Mouse (Mus musculus): ENCODE measurements around the gene Adgrb2.

GRCm38 (mm10) chr4:129952241-129952810 lies 32.3 kb upstream of the Adgrb2 start:
- no peak for TF ChIP-seq CTCF (conservative IDR thresholded peaks at IDR 0.05 in 1 of 2, IDR thresholded peaks at IDR 0.05 in 1 of 2; ENCODE audit: low read depth in 2 of 2, low read length in 2 of 2)
- TF ChIP-seq CHD2 (IDR thresholded peaks at IDR 0.05; ENCODE audit: low read length) = no peak
- no peak for TF ChIP-seq POLR2A (IDR thresholded peaks at IDR 0.05; ENCODE audit: low read depth, low read length)

All from CH12.LX (cell line).